Mouse (Mus musculus) heart, postnatal 0 days (tissue): Measurements from ENCODE around the gene Oard1.

Source experiments
- CTCF ChIP-seq: IDR thresholded peaks from 2 replicates; pipeline ENCODE4 v1.5.1; 2016; ENCODE audit warnings: antibody characterized with exemption, control low read depth, low read depth
- EP300 ChIP-seq: IDR thresholded peaks from 2 replicates; pipeline ENCODE4 v1.6.1; 2016; ENCODE audit warnings: antibody characterized with exemption, low read depth

- TF ChIP-seq CTCF (no peak), EP300 (no peak)
Observed at GRCm38 (mm10) chr17:48388666-48389065, 21.1 kb upstream of the Oard1 start.
